Mouse (Mus musculus) kidney, adult 2 months (tissue): ENCODE results near the gene Mrpl4. TPM values are rescaled to one million over a fixed set of nuclear protein-coding genes. Genes with fewer than 3 reads are reported as not detected.
"Not testable (repeated sequence)": the region's sequence is repeated elsewhere in the genome, so short reads cannot be mapped to it uniquely, and the experiment has no call there.

ENCODE experiments used
- DNase-seq: peaks from one replicate; pipeline ENCODE4 v3.0.0; 2021
- H3K27ac ChIP-seq: fragments of 200-500 bp; 2 replicates; pipeline ENCODE4 v1.5.1; 2012; ENCODE audit warnings: low read depth, low read length, control low read depth, inconsistent platforms; ENCODE audit not compliant: insufficient read depth
- H3K27me3 ChIP-seq: fragments of 200-500 bp; replicated peaks from 2 replicates; pipeline ENCODE4 v1.6.1; 2012; ENCODE audit warnings: mild to moderate bottlenecking, moderate library complexity, low read length, inconsistent platforms; ENCODE audit not compliant: control insufficient read depth, insufficient read depth
- H3K36me3 ChIP-seq: fragments of 200-500 bp; 2 replicates; pipeline ENCODE4 v1.6.1; 2012; ENCODE audit warnings: mild to moderate bottlenecking, moderate library complexity, low read length, inconsistent platforms; ENCODE audit not compliant: control insufficient read depth, insufficient read depth
- H3K4me1 ChIP-seq: fragments of 200-500 bp; 2 replicates; pipeline ENCODE4 v1.6.1; 2011; ENCODE audit warnings: low read length; ENCODE audit not compliant: control insufficient read depth, insufficient read depth
- H3K4me3 ChIP-seq: fragments of 200-500 bp; 2 replicates; pipeline ENCODE4 v1.5.1; 2011; ENCODE audit warnings: mild to moderate bottlenecking, low read depth, low read length, control low read depth; ENCODE audit not compliant: insufficient read depth
- CTCF ChIP-seq: fragments of 200-500 bp; conservative IDR thresholded peaks from 2 replicates; pipeline ENCODE4 v1.5.1; 2011; ENCODE audit warnings: low read depth, mild to moderate bottlenecking, control low read depth, low read length, moderate library complexity, mixed read lengths; ENCODE audit not compliant: insufficient read depth, insufficient read length
- POLR2A ChIP-seq: fragments of 200-500 bp; IDR thresholded peaks from one replicate; pipeline ENCODE4 v1.6.1; 2011; ENCODE audit warnings: low read depth, low read length, control low read depth
- WGBS: fragments of 180-500 bp; shearing (Covaris S2); methylation state at CpG from one replicate; pipeline ENCODE4 v1.1.7; 2018; 5-methylcytosine and 5-hydroxymethylcytosine counted together
- polyA plus RNA-seq: library from polyadenylated mRNA; depleted of rRNA; stranded (reverse); fragments of >200 nt; gene quantifications from 2 replicates; pipeline ENCODE4 v1.2.3, GENCODE M21; 2012

Gene Mrpl4
- polyA plus RNA-seq, 1 experiment = 213 TPM

- TF ChIP-seq POLR2A (no peak), CTCF (no peak)
- Histone ChIP-seq H3K36me3 (no peaks in the 10 kb centered on the region; the same call in 1 of the 2 replicates), H3K4me3 (no peak overlapping the region), H3K27ac (no peak overlapping the region), H3K27me3 (no peaks in the 10 kb centered on the region), H3K4me1 (no peaks in the 10 kb centered on the region; the same call in 1 of the 2 replicates)
- 48% methylated on average over 6 of the region's 6 CpGs for WGBS
- DNase-seq = no peak
These were observed 812 bp upstream of the Mrpl4 start for GRCm38 (mm10) chr9:21001651-21002200.

- H3K4me3 ChIP-seq = peak overlapping the region; percentile 54
- no peak for TF ChIP-seq CTCF
- TF ChIP-seq POLR2A = no peak
- H3K4me1 ChIP-seq = no peaks in the 10 kb centered on the region; the same call in 1 of the 2 replicates
- no peaks in the 10 kb centered on the region; the same call in 1 of the 2 replicates for H3K36me3 ChIP-seq
- DNase-seq = no peak
- peak overlapping the region; percentile 22; the same call in 1 of the 2 replicates for H3K27ac ChIP-seq
- 8% methylated on average over 7 of the region's 7 CpGs for WGBS
- no peaks in the 10 kb centered on the region for H3K27me3 ChIP-seq
These were observed 290 bp upstream of the Mrpl4 start for GRCm38 (mm10) chr9:21002270-21002626.

GRCm38 (mm10) chr9:21007313-21007952 lies 4.9 kb downstream of the Mrpl4 start:
- Histone ChIP-seq H3K27ac (no peak overlapping the region), H3K27me3 (no peaks in the 10 kb centered on the region), H3K36me3 (no peaks in the 10 kb centered on the region; the same call in 1 of the 2 replicates), H3K4me1 (no peaks in the 10 kb centered on the region; the same call in 1 of the 2 replicates), H3K4me3 (no peak overlapping the region)
- TF ChIP-seq POLR2A (no peak), CTCF (no peak)
- DNase-seq = no peak
- 90% methylated on average over 10 of the region's 10 CpGs for WGBS

GRCm38 (mm10) chr9:21008007-21008406 lies 5.5 kb downstream of the Mrpl4 start:
- Histone ChIP-seq H3K4me3 (no peak overlapping the region), H3K4me1 (no peaks in the 10 kb centered on the region; the same call in 1 of the 2 replicates), H3K36me3 (no peaks in the 10 kb centered on the region; the same call in 1 of the 2 replicates), H3K27me3 (no peaks in the 10 kb centered on the region), H3K27ac (no peak overlapping the region)
- TF ChIP-seq CTCF (0 out of 2 replicates have a peak, but pooled peaks have one; percentile 26), POLR2A (no peak)
- WGBS = 81% methylated on average over 7 of the region's 7 CpGs
- no peak for DNase-seq

GRCm38 (mm10) chr9:21010362-21010761 lies 7.8 kb downstream of the Mrpl4 start:
- TF ChIP-seq CTCF = no peak
- no peak for TF ChIP-seq POLR2A
- WGBS = 45% methylated on average over 2 of the region's 2 CpGs
- Histone ChIP-seq H3K36me3 (no peaks in the 10 kb centered on the region), H3K27me3 (no peaks in the 10 kb centered on the region), H3K27ac (no peak overlapping the region), H3K4me3 (no peak overlapping the region), H3K4me1 (no peaks in the 10 kb centered on the region)
- DNase-seq = no peak

- H3K27ac ChIP-seq, H3K27me3 ChIP-seq, H3K36me3 ChIP-seq, DNase-seq, H3K4me3 ChIP-seq, H3K4me1 ChIP-seq: not testable (repeated sequence)
- WGBS = 70% methylated on average over 9 of the region's 9 CpGs
These were observed 8.5 kb downstream of the Mrpl4 start for GRCm38 (mm10) chr9:21010939-21011541.

- no peak for TF ChIP-seq POLR2A
- no peak for TF ChIP-seq CTCF
- H3K36me3 ChIP-seq = no peaks in the 10 kb centered on the region
- peak; percentile 80 for DNase-seq
- H3K27me3 ChIP-seq = no peaks in the 10 kb centered on the region
- WGBS = 37% methylated on average over 5 of the region's 5 CpGs
- H3K4me1 ChIP-seq = no peaks in the 10 kb centered on the region
- peak overlapping the region; percentile 28; the same call in 1 of the 2 replicates for H3K27ac ChIP-seq
- no peak overlapping the region for H3K4me3 ChIP-seq
These were observed 9.3 kb downstream of the Mrpl4 start for GRCm38 (mm10) chr9:21011846-21012312.
